Mouse (Mus musculus) midbrain, embryonic 12.5 days (tissue): ENCODE results near the gene Olfr1121. TPM values are rescaled to one million over a fixed set of nuclear protein-coding genes. Genes with fewer than 3 reads are reported as not detected.
"Not testable (repeated sequence)": the region's sequence is repeated elsewhere in the genome, so short reads cannot be mapped to it uniquely, and the experiment has no call there.

Experiments
- ATAC-seq: fragments of 200-750 bp; cut with Nextera tagmentation; 2 replicates; pipeline ENCODE4 v1.8.0; 2017; ENCODE audit warnings: low read depth, moderate TSS enrichment, moderate library complexity; ENCODE audit not compliant: low FRiP score
- H3K27ac ChIP-seq: fragments of 300-500 bp; sonication (generic); replicated peaks from 2 replicates; pipeline ENCODE4 v1.5.1; 2016; ENCODE audit warnings: mild to moderate bottlenecking
- H3K27me3 ChIP-seq: fragments of 300-500 bp; sonication (generic); 2 replicates; pipeline ENCODE4 v1.6.1; 2016; ENCODE audit warnings: mild to moderate bottlenecking
- H3K36me3 ChIP-seq: fragments of 300-500 bp; sonication (generic); 2 replicates; pipeline ENCODE4 v1.6.1; 2016
- H3K4me1 ChIP-seq: fragments of 300-500 bp; sonication (generic); 2 replicates; pipeline ENCODE4 v1.6.1; 2016
- H3K4me2 ChIP-seq: fragments of 300-500 bp; sonication (generic); replicated peaks from 2 replicates; pipeline ENCODE4 v1.6.1; 2016; ENCODE audit warnings: mild to moderate bottlenecking, moderate library complexity
- H3K4me3 ChIP-seq: fragments of 300-500 bp; sonication (generic); 2 replicates; pipeline ENCODE4 v1.5.1; 2016; ENCODE audit warnings: mild to moderate bottlenecking
- H3K9ac ChIP-seq: fragments of 300-500 bp; sonication (generic); replicated peaks from 2 replicates; pipeline ENCODE4 v1.6.1; 2016; ENCODE audit warnings: mild to moderate bottlenecking, moderate library complexity
- H3K9me3 ChIP-seq: fragments of 300-500 bp; sonication (generic); 2 replicates; pipeline ENCODE4 v1.6.1; 2016; ENCODE audit warnings: mild to moderate bottlenecking
- whole genome bisulfite sequencing: fragments of 180-500 bp; shearing (Covaris S2); methylation state at CpG from one replicate; pipeline ENCODE4 v1.1.7; 2016; 5-methylcytosine and 5-hydroxymethylcytosine counted together
- polyA plus RNA-seq: library from polyadenylated mRNA; unstranded; fragments of >200 nt; fragmentation: Nextera tagmentation; extraction: Ambion mirVana; gene quantifications from 2 replicates; pipeline ENCODE4 v1.2.1, GENCODE M21; 2016

The Olfr1121 gene
- not detected in 2 replicates for polyA plus RNA-seq

- Histone ChIP-seq H3K36me3 (no peaks in the 10 kb centered on the region), H3K9me3 (no peaks in the 10 kb centered on the region), H3K4me3 (no peak within 1 kb of the TSS), H3K9ac (no peak within 1 kb of the TSS), H3K27me3 (no peaks in the 10 kb centered on the region), H3K4me1 (no peaks in the 10 kb centered on the region), H3K4me2 (no peak within 1 kb of the TSS), H3K27ac (no peak within 1 kb of the TSS)
- ATAC-seq: no peak
- WGBS: 41% methylated on average over 1 of the region's 1 CpGs
Measured at GRCm38 (mm10) chr2:87369595-87369994, at the start of gene Olfr1121. Gene Olfr1121 (plus strand): TSS chr2:87369895.

GRCm38 (mm10) chr2:87354515-87354914 lies 15.2 kb upstream of the Olfr1121 start, which contains the start of gene Olfr1120:
Gene Olfr1120 (plus strand): TSS chr2:87354815.
- ATAC-seq: no peak
- no peaks in the 10 kb centered on the region for H3K9me3 ChIP-seq
- H3K4me2 ChIP-seq: no peak within 1 kb of the TSS
- H3K4me3 ChIP-seq: no peak within 1 kb of the TSS
- H3K36me3 ChIP-seq: no peaks in the 10 kb centered on the region
- WGBS: 59% methylated on average over 2 of the region's 2 CpGs
- H3K4me1 ChIP-seq: no peaks in the 10 kb centered on the region
- H3K9ac ChIP-seq: no peak within 1 kb of the TSS
- H3K27ac ChIP-seq: no peak within 1 kb of the TSS
- H3K27me3 ChIP-seq: no peaks in the 10 kb centered on the region

- 95% methylated on average over 2 of the region's 2 CpGs for WGBS
- ATAC-seq, H3K4me3 ChIP-seq: not testable (repeated sequence)
Measured at GRCm38 (mm10) chr2:87360121-87360520, 9.6 kb upstream of the Olfr1121 start.

GRCm38 (mm10) chr2:87371726-87372125 lies 2.0 kb downstream of the Olfr1121 start:
- H3K36me3 ChIP-seq: no peaks in the 10 kb centered on the region
- H3K4me2 ChIP-seq: no peak overlapping the region
- H3K4me3 ChIP-seq: no peak overlapping the region
- no peaks in the 10 kb centered on the region for H3K9me3 ChIP-seq
- H3K27ac ChIP-seq: no peak overlapping the region
- no peak overlapping the region for H3K9ac ChIP-seq
- WGBS: 84% methylated on average over 4 of the region's 4 CpGs
- no peak for ATAC-seq
- no peaks in the 10 kb centered on the region for H3K27me3 ChIP-seq
- H3K4me1 ChIP-seq: no peaks in the 10 kb centered on the region

More at GRCm38 (mm10) chr2:87360121-87360520, 9.6 kb upstream of the Olfr1121 start:
- not testable (repeated sequence) for H3K36me3 ChIP-seq, H3K4me1 ChIP-seq, H3K4me2 ChIP-seq, H3K27ac ChIP-seq, H3K9ac ChIP-seq, H3K27me3 ChIP-seq, H3K9me3 ChIP-seq

GRCm38 (mm10) chr2:87383935-87384334 lies 14.2 kb downstream of the Olfr1121 start:
- Histone ChIP-seq H3K27ac (no peak overlapping the region), H3K9me3 (no peaks in the 10 kb centered on the region), H3K36me3 (no peaks in the 10 kb centered on the region), H3K9ac (no peak overlapping the region), H3K4me1 (no peaks in the 10 kb centered on the region), H3K4me3 (no peak overlapping the region), H3K4me2 (no peak overlapping the region), H3K27me3 (no peaks in the 10 kb centered on the region)
- ATAC-seq: no peak
- 86% methylated on average over 2 of the region's 2 CpGs for WGBS

- Histone ChIP-seq H3K27me3 (no peaks in the 10 kb centered on the region), H3K9me3 (no peaks in the 10 kb centered on the region), H3K4me3 (no peak within 1 kb of the TSS), H3K4me2 (no peak within 1 kb of the TSS), H3K9ac (no peak within 1 kb of the TSS), H3K27ac (no peak within 1 kb of the TSS), H3K4me1 (no peaks in the 10 kb centered on the region), H3K36me3 (no peaks in the 10 kb centered on the region)
- no peak for ATAC-seq
- WGBS: 89% methylated on average over 2 of the region's 2 CpGs
Measured at GRCm38 (mm10) chr2:87385549-87385948, 15.9 kb downstream of the Olfr1121 start, which contains the start of gene Olfr1122. Gene Olfr1122 (plus strand): TSS chr2:87385849.

- H3K4me3 ChIP-seq, H3K36me3 ChIP-seq, H3K27ac ChIP-seq, H3K4me2 ChIP-seq, H3K27me3 ChIP-seq, H3K9ac ChIP-seq, H3K9me3 ChIP-seq, H3K4me1 ChIP-seq: not testable (repeated sequence)
- ATAC-seq: peak; percentile 41; the same call in 1 of the 2 replicates
- whole genome bisulfite sequencing: 94% methylated on average over 5 of the region's 5 CpGs
Measured at GRCm38 (mm10) chr2:87393605-87394004, 23.9 kb downstream of the Olfr1121 start.

GRCm38 (mm10) chr2:87394686-87395085 lies 25.0 kb downstream of the Olfr1121 start:
- not testable (repeated sequence) for H3K4me2 ChIP-seq, H3K4me3 ChIP-seq, H3K36me3 ChIP-seq, H3K27ac ChIP-seq, H3K9ac ChIP-seq, H3K27me3 ChIP-seq, H3K9me3 ChIP-seq, H3K4me1 ChIP-seq, ATAC-seq
- WGBS: 85% methylated on average over 7 of the region's 7 CpGs

GRCm38 (mm10) chr2:87416335-87416734 lies 46.6 kb downstream of the Olfr1121 start, which contains the start of gene Olfr1123:
Gene Olfr1123 (plus strand): TSS chr2:87416635.
- no peak for ATAC-seq
- H3K36me3 ChIP-seq: no peaks in the 10 kb centered on the region
- H3K27ac ChIP-seq: no peak within 1 kb of the TSS
- no peaks in the 10 kb centered on the region for H3K4me1 ChIP-seq
- no peak within 1 kb of the TSS for H3K4me3 ChIP-seq
- no peak within 1 kb of the TSS for H3K4me2 ChIP-seq
- H3K9me3 ChIP-seq: no peaks in the 10 kb centered on the region
- no peaks in the 10 kb centered on the region for H3K27me3 ChIP-seq
- WGBS: 89% methylated on average over 1 of the region's 1 CpGs
- no peak within 1 kb of the TSS for H3K9ac ChIP-seq

Other genes starting within 250 kb of the Olfr1121 start
- gene Olfr1110, start 229.6 kb upstream of the Olfr1121 start, polyA plus RNA-seq: not detected in 2 replicates
- not detected in 2 replicates for gene Olfr1111, start 217.3 kb upstream of the Olfr1121 start, polyA plus RNA-seq
- not detected in 2 replicates for gene Olfr1112, start 182.1 kb upstream of the Olfr1121 start, polyA plus RNA-seq
- not detected in 2 replicates for gene Olfr1113, start 160.9 kb upstream of the Olfr1121 start, polyA plus RNA-seq
- gene Olfr1115, start 121.9 kb upstream of the Olfr1121 start, polyA plus RNA-seq: not detected in 2 replicates
- not detected in 2 replicates for gene Olfr1116, start 102.4 kb upstream of the Olfr1121 start, polyA plus RNA-seq
- gene Olfr1118, start 62.3 kb upstream of the Olfr1121 start, polyA plus RNA-seq: not detected in 2 replicates
- gene Olfr1120, start 15.1 kb upstream of the Olfr1121 start, polyA plus RNA-seq: not detected in 2 replicates
- not detected in 2 replicates for gene Olfr1122, start 16.0 kb downstream of the Olfr1121 start, polyA plus RNA-seq
- gene Olfr1123, start 46.7 kb downstream of the Olfr1121 start, polyA plus RNA-seq: not detected in 2 replicates
- gene Olfr1124, start 60.4 kb downstream of the Olfr1121 start, polyA plus RNA-seq: 0.09 and 0.16 TPM in 2 replicates
- gene Olfr1126, start 84.1 kb downstream of the Olfr1121 start, polyA plus RNA-seq: not detected in 2 replicates
- gene Pramel7, start 127.2 kb downstream of the Olfr1121 start, polyA plus RNA-seq: not detected in 2 replicates
- gene Pramel6, start 136.7 kb downstream of the Olfr1121 start, polyA plus RNA-seq: not detected in 2 replicates
- not detected in 2 replicates for gene Olfr153, start 161.9 kb downstream of the Olfr1121 start, polyA plus RNA-seq
- not detected in 2 replicates for gene Olfr1128, start 175.6 kb downstream of the Olfr1121 start, polyA plus RNA-seq
- not detected in 2 replicates for gene Olfr1129, start 204.0 kb downstream of the Olfr1121 start, polyA plus RNA-seq
- not detected in 2 replicates for gene Olfr1130, start 236.3 kb downstream of the Olfr1121 start, polyA plus RNA-seq